Mouse (Mus musculus) frontal cortex, postnatal 10 days (tissue): Measurements from ENCODE around the gene Spindoc.
A peak's percentile ranks its signal among the peaks of the same experiment; 100 is the strongest.

ENCODE experiments used
- DNase-seq, 2 experiments: peaks; one replicate each; pipeline ENCODE4 v3.0.0; 2022; ENCODE audit warnings: low spot score in 2 of 2, mixed read lengths in 1 of 2

Spindoc gene

GRCm38 (mm10) chr19:7382903-7383865, at the start of gene Spindoc:
Gene Spindoc, minus strand, starts transcription at chr19:7382994.
- DNase-seq, result peak; percentile 96 to 98

GRCm38 (mm10) chr19:7425398-7425775, 42.6 kb upstream of the Spindoc start:
- DNase-seq, result no peak

DNA sequence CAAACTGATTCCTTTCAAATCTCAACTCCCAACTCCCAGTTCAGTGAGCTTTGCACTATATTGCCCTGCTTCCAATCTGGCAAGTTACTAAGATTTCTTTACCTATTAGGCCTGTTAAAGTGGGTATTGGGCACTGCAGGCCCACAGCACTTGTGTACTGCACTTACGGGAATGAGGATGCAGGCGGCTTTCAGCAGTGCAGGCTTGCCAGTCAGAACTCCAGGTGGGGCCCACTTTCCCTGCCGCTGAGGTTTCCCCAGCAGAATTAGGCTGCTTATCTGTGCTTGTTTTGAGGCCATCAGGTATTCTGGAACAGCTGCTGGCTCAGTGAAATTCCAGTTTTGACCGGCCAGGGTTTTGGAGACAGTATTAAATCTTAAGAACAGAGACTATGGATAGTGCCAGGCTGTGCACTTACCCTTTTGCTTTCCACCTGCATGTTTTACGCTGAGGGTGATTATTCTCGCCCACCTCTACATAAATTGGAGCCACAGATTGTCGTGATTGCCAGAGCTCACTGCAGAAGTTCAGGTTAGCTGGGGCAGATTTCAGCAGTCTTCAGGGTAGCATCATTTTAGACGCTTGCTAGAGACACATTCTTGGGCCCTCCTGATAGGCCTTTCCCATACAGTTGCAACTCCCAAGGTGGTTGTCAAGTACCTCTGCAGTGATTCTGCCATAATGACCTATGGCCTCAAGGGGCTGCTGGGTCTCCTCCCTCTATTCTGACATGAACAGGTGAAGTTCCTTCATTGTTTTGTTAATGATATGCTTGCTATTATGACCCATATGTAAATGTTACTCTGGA, 42.0 kb upstream of the Spindoc start:
- peak in 1 of 2 experiments; percentile 34 for DNase-seq

DNA sequence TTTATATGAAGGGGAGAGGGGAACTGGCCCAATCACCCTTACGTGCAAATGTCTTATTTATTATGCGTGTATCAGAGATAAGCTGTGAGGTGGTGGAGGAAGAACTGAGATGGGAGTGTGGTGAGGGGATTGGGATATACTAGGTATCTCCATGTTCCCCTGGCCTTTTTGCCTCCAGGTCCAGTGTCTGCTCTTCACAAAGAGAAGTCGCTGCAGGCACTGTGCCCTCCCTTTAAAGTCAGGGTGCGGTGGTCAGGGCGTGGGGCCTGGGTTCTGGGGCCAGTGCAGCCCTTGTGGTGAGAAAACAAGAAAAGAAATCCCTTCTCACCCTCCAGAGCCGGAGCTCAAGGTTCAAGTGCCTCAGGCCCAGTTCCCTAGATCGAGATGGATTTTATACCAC, 41.3 kb upstream of the Spindoc start:
- no peak for DNase-seq

GRCm38 (mm10) chr19:7423656-7424030, 40.8 kb upstream of the Spindoc start:
- no peak for DNase-seq

DNA sequence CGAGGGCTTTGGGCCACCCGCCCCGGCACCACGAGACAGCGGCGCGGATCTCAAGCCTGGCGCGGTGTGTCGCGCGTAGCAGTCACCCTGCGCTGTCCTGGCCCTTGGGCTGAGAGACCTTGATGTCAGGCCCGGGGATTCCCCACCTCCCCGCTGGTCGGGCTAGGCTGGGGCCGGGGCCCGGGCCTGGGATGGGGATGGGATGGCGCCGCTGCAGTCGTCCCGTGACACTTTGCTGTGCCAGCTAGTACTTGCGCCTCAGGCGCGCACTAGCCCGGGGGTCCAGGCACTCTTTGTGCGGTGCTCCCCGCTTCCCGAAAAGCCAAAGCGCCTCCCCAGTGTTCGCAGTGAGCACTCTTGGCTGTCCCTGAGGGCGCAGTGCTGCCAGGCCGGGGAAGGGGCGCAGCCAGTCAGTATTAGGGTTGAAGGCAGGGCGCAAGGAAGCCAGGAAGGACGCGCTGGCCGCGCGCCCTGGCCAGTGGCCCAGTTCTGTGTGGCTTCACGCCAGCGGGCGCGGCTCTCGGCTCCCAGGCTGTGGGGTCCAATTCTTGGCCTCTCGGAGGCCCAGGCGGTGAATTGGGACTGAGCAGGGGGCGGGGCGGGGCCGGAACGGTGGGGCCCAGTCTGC, 40.3 kb upstream of the Spindoc start:
- DNase-seq, result peak; percentile 76 to 87

DNA sequence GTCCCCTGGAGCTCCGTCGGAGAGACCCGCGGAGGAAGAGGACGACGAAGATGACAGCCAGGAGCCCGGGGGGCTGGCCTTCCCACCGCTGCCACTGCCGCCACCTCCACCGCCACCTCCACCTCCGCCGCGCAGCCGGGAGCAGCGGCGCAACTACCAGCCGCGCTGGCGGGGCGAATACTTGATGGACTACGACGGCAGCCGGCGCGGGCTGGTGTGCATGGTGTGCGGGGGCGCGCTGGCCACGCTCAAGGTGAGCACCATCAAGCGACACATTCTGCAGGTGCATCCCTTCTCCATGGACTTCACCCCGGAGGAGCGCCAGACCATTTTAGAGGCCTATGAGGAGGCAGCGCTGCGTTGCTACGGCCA, 39.8 kb upstream of the Spindoc start:
- no peak for DNase-seq

DNA sequence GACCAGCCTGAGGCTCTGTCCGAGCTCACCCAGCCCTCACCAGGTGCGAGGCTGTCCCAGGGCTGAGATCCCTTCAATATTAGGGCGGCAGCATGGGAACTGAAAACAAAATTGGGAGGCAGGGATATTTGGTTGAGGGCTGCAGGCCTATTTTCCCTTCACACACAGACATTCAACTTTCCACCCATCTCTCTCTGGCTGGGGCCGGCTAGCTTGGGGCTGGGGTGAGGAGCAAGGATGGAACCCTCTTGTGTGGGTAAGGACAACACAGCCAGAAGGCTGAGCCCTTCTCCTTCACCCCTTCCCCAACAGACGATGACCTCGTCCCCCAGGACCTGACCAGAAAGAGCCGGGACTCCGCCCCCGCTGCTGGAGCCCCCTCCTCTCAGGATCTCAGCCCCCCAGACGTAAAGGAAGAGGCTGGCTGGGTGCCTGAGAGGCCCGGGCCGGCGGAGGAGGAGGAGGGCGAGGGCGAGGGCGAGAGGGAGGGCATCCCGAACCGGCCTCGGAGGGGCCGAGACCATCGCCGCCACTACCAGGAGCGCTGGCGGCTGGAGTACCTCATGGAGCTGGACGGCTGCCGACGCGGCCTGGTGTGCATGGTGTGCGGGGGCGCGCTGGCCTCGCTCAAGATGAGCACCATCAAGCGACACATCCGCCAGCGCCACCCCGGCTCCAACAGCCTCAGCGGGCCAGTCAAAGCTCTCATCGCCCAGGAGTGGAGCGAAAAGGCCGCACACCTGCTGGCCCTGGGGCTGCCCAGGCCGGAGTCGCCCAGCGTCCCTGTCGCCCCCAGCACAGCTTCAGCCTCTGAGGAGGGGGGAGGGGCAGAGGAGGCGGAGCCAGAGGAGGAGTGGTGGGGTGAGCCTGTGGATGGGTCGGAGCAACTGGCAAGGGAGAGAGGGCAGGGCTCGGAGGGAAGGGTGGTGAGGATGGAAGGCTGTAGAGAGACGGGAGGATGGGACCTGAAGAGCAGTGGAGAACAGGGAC, 39.1 kb upstream of the Spindoc start:
- DNase-seq, result peak; percentile 63 to 68

DNA sequence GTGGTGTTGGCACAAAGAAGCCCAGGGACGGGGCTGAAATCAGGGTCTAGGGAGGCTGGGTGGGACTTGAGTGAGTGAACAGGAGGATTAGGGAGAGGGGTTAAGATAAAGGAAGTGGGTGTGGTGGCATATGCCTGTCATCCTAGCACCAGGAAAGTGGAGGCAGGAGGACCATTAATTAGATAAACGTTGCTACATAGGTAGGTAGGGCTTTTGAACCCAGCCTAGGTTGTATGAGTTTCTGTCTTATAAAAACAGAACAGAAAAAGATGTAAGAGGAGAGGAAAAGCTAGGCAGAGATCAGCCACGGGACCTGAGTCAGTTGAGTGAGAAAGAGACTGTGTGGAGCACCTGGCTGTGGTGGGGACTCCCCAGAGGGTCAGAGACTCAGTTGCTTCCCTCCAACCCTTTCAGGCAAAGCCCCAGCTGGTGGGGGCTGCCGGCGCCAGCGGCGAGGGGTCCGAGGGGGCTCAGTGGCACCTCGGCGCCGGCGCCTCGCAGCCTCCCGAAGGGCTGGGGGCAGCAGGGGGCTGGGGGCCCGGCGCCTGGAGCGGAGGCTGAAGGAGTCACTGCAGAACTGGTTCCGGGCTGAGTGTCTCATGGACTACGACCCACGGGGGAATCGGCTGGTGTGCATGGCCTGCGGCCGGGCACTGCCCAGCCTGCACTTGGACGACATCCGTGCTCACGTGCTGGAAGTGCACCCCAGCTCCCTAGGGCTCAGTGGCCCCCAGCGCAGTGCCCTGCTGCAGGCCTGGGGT, 38.2 kb upstream of the Spindoc start:
- no peak for DNase-seq

DNA sequence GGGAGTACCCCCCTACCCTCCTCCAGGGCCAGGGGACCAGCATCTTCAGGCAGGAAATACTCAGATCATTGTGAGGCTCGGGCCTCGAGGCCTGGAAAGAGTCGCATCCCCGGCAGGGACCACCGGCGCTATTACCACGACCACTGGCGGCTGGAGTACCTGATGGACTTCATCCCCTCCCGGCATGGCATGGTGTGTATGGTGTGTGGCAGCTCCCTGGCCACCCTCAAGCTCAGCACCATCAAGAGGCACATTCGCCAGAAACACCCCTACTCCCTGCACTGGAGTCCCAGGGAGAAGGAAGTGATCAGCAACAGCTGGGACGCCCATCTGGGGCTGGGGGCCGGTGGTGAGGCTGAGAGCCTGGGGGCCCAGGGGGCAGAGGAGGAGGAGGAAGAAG, 37.3 kb upstream of the Spindoc start:
- no peak for DNase-seq

GRCm38 (mm10) chr19:7419134-7419533, 36.3 kb upstream of the Spindoc start:
- no peak for DNase-seq

DNA sequence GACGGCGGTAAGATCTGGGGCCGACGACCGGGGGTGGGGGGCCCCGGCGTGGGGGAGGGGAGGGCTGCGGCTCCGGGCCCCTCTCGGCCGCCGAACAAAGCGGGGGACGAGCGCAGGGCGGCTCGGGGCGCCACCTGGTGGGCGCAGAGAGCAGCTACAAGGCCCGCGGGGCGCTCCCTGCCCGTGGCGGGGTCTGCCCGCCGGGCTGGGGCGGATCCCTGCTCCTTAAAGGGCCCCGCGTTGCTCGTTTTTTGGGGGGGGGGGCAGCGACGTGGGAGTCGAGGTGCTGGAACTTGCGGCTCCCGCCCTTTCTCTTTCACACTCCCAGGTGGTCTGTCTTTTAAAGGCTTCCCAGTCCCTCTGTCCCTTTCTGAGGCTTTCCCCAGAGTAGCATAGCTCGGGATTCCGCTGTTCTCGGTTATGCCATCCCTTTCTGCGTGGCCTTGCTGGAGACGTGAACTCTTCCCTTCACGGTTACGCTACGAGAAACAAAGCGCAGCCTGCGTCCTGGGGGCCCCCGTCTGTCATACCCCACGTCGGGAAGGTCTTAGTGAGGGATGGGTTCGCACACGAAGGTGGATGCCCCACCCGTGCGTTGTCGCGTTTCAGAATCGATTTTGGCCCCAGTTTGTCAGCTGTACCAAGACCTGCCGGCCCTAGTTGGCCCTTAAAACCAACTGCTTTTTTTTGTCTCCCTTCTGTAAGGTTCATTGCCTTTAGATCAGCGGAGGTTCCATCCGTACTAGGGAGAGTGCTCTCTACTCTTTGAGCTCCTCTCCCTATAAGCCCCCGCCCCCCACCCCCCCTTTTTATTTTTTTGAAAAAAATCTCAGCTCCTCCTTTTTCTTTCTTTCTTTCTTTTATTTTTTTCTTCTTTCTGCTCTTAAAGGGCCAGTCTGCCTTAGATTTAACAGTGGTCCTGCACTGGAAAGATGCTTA, 35.4 kb upstream of the Spindoc start:
- peak; percentile 52 to 86 for DNase-seq

DNA sequence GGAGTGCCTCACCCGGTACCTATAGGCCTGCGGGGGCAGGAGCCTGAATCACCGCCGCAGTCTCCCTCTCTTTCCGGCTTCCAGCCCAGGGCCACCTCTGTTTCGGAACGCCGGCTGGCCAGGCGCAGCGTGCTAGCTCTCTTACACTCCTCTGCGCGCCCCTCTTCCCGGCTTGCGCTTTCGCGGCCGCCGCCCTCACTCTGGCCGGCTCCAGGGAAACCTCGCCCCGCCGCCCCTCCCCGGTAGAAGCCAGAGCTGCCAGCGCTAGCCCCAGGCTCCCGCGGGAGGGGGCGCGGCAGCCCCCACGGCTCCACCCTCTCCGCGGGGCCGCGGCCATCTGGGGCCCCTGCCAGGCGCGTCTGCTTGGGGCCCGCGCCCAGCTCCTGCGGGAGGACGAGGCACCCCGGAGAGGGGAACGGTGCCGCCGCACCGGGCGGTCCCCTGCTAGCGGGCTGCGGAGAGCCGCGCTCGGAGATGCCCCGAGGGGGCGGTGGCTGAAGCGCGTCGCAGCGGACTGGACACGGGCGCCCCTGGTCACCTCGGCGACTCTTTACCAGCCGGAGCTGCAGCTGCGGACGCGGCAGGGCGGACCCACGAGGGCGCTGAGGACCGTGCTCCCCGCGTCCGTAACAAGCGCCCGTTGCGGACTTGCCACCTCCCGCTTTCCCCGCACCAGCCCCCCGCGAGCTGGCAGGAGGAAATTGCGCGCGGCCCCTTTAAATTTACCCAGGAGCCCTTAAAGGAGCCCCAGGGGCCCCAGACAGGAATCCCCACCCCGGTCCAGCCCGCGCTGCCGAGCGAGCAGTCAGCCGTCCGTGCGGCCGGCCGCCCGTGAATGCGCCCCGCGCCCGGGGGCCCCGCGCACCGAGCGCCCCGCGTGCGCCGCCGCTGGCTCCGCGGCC, 34.3 kb upstream of the Spindoc start, which contains the start of gene 2700081O15Rik:
2700081O15Rik (plus strand) TSS at position 792 of the 902 bp plus-strand sequence.
- peak; percentile 50 to 78 for DNase-seq

GRCm38 (mm10) chr19:7415916-7416833, 33.4 kb upstream of the Spindoc start:
- DNase-seq, result peak in 1 of 2 experiments; percentile 20

GRCm38 (mm10) chr19:7412361-7412760, 29.6 kb upstream of the Spindoc start:
- no peak for DNase-seq

DNA sequence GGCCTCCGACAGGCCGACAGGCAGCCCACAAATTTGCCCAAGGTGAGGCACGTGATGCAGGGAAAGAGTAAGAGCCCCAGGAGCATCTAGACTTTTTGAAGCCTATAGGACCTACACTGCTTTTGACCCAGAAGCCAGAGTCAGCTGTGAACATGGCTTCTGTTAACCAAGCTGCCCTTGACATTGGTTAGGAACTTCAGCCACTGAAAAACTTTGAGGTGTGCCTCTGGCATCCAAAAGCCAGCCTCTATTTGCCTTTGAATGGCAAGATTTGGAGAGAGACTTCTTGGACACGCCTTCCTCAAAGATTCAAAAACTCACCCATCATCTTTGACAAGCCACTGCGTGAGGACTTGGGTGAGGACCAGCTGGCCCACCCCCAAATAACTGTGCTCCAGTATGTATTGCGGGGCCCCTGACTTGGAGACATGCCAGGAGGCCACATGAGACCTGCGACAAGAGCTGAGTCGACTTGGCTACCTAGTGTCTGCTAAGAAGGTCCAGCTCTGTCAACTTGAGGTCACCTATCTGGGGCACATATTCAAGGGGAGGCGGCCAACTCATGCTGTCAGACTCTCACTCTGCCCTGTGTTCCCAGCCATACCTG, 21.9 kb upstream of the Spindoc start:
- no peak for DNase-seq
